Mouse (Mus musculus) MEL (cell line): Measurements from ENCODE around the gene Gpr34. TPM values are rescaled to one million over a fixed set of nuclear protein-coding genes. Genes with fewer than 3 reads are reported as not detected.

ENCODE experiments used
- DNase-seq: peaks from one replicate; pipeline ENCODE4 v3.0.0; 2011; ENCODE audit warnings: low read depth, low spot score
- H3K27ac ChIP-seq: 2 replicates; pipeline ENCODE4 v1.5.1; 2012; ENCODE audit warnings: low read depth, mild to moderate bottlenecking, control low read depth, low read length, moderate library complexity; ENCODE audit not compliant: control insufficient read depth
- H3K27me3 ChIP-seq, 2 experiments: fragments of 150-350 bp in 1 of 2; sonication (generic) in 1 of 2; 2 replicates each; pipeline ENCODE4 v1.6.1; 2012; ENCODE audit warnings: low read length in 2 of 2, mild to moderate bottlenecking in 2 of 2, improper control_type of control experiment in 1 of 2, moderate library complexity in 1 of 2; ENCODE audit not compliant: insufficient read depth in 2 of 2, control insufficient read depth in 1 of 2
- H3K36me3 ChIP-seq, 2 experiments: 2 replicates each; pipeline ENCODE4 v1.6.1; 2012 to 2014; ENCODE audit warnings: low read length in 2 of 2, improper control_type of control experiment in 1 of 2, inconsistent platforms in 1 of 2, mild to moderate bottlenecking in 1 of 2; ENCODE audit not compliant: insufficient read depth in 2 of 2, control insufficient read depth in 1 of 2
- H3K4me1 ChIP-seq, 2 experiments: fragments of 150-350 bp in 1 of 2; sonication (generic) in 1 of 2; 2 replicates each; pipeline ENCODE4 v1.6.1; 2012; ENCODE audit warnings: low read length in 2 of 2, improper control_type of control experiment in 1 of 2, mild to moderate bottlenecking in 1 of 2; ENCODE audit not compliant: insufficient read depth in 2 of 2, control insufficient read depth in 1 of 2
- H3K4me3 ChIP-seq, 2 experiments: fragments of 150-350 bp in 1 of 2; sonication (generic) in 1 of 2; 2 replicates each; pipeline ENCODE4 v1.5.1; 2012; ENCODE audit warnings: low read depth in 2 of 2, low read length in 2 of 2, mild to moderate bottlenecking in 2 of 2, moderate library complexity in 2 of 2, control low read depth in 1 of 2, improper control_type of control experiment in 1 of 2; ENCODE audit not compliant: control insufficient read depth in 1 of 2, insufficient read depth in 1 of 2
- H3K79me2 ChIP-seq: 2 replicates; pipeline ENCODE4 v1.6.1; 2012; ENCODE audit warnings: mild to moderate bottlenecking, low read length, moderate library complexity; ENCODE audit not compliant: control insufficient read depth, poor library complexity, insufficient read depth
- H3K9ac ChIP-seq: 2 replicates; pipeline ENCODE4 v1.6.1; 2012; ENCODE audit warnings: low read depth, mild to moderate bottlenecking, control low read depth, low read length, moderate library complexity; ENCODE audit not compliant: control insufficient read depth, poor library complexity, severe bottlenecking
- H3K9me3 ChIP-seq: fragments of 150-350 bp; sonication (generic); replicated peaks from 2 replicates; pipeline ENCODE4 v1.6.1; 2012; ENCODE audit warnings: mild to moderate bottlenecking, low read length, improper control_type of control experiment, moderate library complexity; ENCODE audit not compliant: insufficient read depth
- CHD1 ChIP-seq: IDR thresholded peaks from 2 replicates; pipeline ENCODE4 v1.6.1; 2012; ENCODE audit warnings: low read depth, mild to moderate bottlenecking, inconsistent platforms, low read length, improper control_type of control experiment
- CHD2 ChIP-seq: IDR thresholded peaks from 2 replicates; pipeline ENCODE4 v1.6.1; 2011; ENCODE audit warnings: low read length, improper control_type of control experiment
- E2F4 ChIP-seq: IDR thresholded peaks from 2 replicates; pipeline ENCODE4 v1.6.1; 2011; ENCODE audit warnings: low read depth, low read length, improper control_type of control experiment, borderline replicate concordance
- EP300 ChIP-seq, 2 experiments: IDR thresholded peaks; 2 replicates each; pipeline ENCODE4 v1.6.1; 2011; ENCODE audit warnings: improper control_type of control experiment in 2 of 2, low read length in 2 of 2, low read depth in 1 of 2, mild to moderate bottlenecking in 1 of 2
- ETS1 ChIP-seq: IDR thresholded peaks from 2 replicates; pipeline ENCODE4 v1.6.1; 2012; ENCODE audit warnings: low read depth, mild to moderate bottlenecking, inconsistent platforms, low read length, improper control_type of control experiment, moderate library complexity
- HCFC1 ChIP-seq: IDR thresholded peaks from 2 replicates; pipeline ENCODE4 v1.6.1; 2012; ENCODE audit warnings: low read depth, mild to moderate bottlenecking, inconsistent platforms, low read length, improper control_type of control experiment, moderate library complexity
- JUND ChIP-seq: IDR thresholded peaks from 2 replicates; pipeline ENCODE4 v1.6.1; 2011; ENCODE audit warnings: low read depth, mild to moderate bottlenecking, improper control_type of control experiment, low read length
- MEF2A ChIP-seq: IDR thresholded peaks from 2 replicates; pipeline ENCODE4 v1.6.1; 2014; ENCODE audit warnings: low read depth, mild to moderate bottlenecking, inconsistent platforms, low read length, improper control_type of control experiment; ENCODE audit not compliant: poor library complexity, insufficient replicate concordance, severe bottlenecking; ENCODE audit errors: extremely low read depth
- MYC ChIP-seq: IDR thresholded peaks from 2 replicates; pipeline ENCODE4 v1.6.1; 2011; ENCODE audit warnings: low read depth, mild to moderate bottlenecking, low read length, improper control_type of control experiment, moderate library complexity
- TBP ChIP-seq: IDR thresholded peaks from 2 replicates; pipeline ENCODE4 v1.8.0; 2011; ENCODE audit warnings: low read depth, low read length, improper control_type of control experiment
- USF2 ChIP-seq, 2 experiments: IDR thresholded peaks; 2 replicates each; pipeline ENCODE4 v1.6.1; 2011 to 2012; ENCODE audit warnings: improper control_type of control experiment in 2 of 2, low read length in 2 of 2, borderline replicate concordance in 1 of 2, inconsistent platforms in 1 of 2, low read depth in 1 of 2, mild to moderate bottlenecking in 1 of 2; ENCODE audit not compliant: insufficient read depth in 1 of 2
- ZMIZ1 ChIP-seq: IDR thresholded peaks from 2 replicates; pipeline ENCODE4 v1.6.1; 2012; ENCODE audit warnings: low read depth, mild to moderate bottlenecking, inconsistent platforms, low read length, improper control_type of control experiment, moderate library complexity
- ZNF384 ChIP-seq: IDR thresholded peaks from 2 replicates; pipeline ENCODE4 v1.6.1; 2012; ENCODE audit warnings: low read depth, mild to moderate bottlenecking, inconsistent platforms, low read length, improper control_type of control experiment
- polyA plus RNA-seq, 2 experiments: library from polyadenylated mRNA; stranded (reverse) in 1 of 2; unstranded in 1 of 2; fragments of >175 nt in 1 of 2; fragments of >200 nt in 1 of 2; gene quantifications; 2 replicates each; pipeline versions ENCODE4 v1.2.1 to v1.2.4; 2012; ENCODE audit warnings: low replicate concordance in 2 of 2, low read depth in 1 of 2; ENCODE audit not compliant: insufficient read length in 2 of 2, insufficient read depth in 1 of 2, missing spikeins in 1 of 2
- total RNA-seq: library from RNA; depleted of rRNA; stranded (reverse); fragments of 300-350 nt; gene quantifications from 2 replicates; pipeline ENCODE4 v1.2.3, GENCODE M21; 2012; rRNA removed

Gpr34 gene
- total RNA-seq (0.04 and 0.10 TPM in 2 replicates), polyA plus RNA-seq (not detected)

DNA sequence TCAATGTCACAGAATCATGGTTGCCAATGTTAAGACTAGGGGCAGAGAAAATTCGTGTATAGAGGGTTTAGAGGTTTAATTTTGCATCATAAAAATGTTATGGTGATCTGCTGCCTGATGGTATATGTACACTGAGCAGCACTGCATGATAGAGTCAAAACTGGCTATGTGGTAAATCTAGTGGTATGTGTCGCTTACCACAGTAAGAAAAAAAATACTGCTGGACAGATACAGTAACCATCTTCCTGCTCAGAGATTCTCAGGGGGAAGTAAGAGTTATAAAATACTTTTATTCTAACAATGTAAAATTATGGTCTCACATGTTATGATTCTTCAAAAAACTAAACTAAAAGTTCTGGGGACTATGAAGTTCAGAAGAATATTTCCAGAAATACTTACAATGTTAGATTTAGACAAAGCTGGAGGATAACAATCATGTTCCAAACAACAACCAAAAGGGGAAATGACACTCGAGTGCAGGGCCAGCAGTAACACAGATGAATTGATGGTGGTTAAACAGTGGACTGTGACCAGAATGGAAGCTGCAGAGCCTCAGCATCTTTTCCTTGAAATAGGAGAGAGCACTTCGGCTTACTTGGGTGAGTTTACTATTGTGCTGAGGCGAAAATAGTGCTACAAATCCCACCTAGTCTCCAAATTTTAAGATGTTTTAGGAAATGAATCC lies at the start of gene Gpr34:
Gene Gpr34 (plus strand): TSS at position 491 of the 685 bp plus-strand sequence.
- Histone ChIP-seq H3K9me3 (no peaks in the 10 kb centered on the region), H3K4me1 (peaks cover 7 to 8% of the 10 kb centered on the region in 2 experiments), H3K27me3 (no peaks in the 10 kb centered on the region), H3K79me2 (no peaks in the 10 kb centered on the region), H3K4me3 (no peak within 1 kb of the TSS), H3K9ac (no peak within 1 kb of the TSS), H3K27ac (no peak within 1 kb of the TSS), H3K36me3 (peaks cover 0 to 9% of the 10 kb centered on the region in 2 experiments; a peak in 2 of 4 replicates)
- 0 out of 4 replicates have a peak, but pooled peaks of 1 of the 2 experiments have one; percentile 41 for TF ChIP-seq EP300 (IDR thresholded peaks at IDR 0.05; ENCODE audit: low read depth in 1 of 2, low read length in 2 of 2)
- no peak for TF ChIP-seq HCFC1
- TF ChIP-seq ZNF384 = peak; percentile 71
- peak; percentile 54 for DNase-seq

DNA sequence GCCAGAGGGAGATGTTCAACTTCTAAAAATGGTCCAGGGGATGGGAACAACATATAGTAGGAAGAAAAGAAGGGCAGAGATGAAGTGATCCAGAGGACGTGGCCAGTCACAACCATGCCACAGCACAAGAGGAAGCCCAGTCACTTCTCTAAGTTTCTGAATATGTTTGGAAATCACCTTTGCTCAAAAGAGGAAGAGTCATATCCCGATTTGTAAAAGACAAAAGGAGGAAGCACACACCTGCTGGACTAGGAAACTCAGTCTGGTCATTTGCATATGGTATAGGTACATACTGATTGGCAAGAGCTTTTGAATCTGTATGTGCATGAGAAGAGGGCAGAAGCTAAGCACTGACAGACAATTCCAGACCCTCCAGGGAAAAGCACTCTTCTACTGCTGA lies 32.5 kb upstream of the Gpr34 start:
- Histone ChIP-seq H3K79me2 (no peaks in the 10 kb centered on the region), H3K27me3 (no peaks in the 10 kb centered on the region), H3K36me3 (no peaks in the 10 kb centered on the region), H3K4me1 (no peaks in the 10 kb centered on the region; a peak in 1 of 4 replicates), H3K9ac (no peak overlapping the region), H3K27ac (no peak overlapping the region), H3K4me3 (no peak overlapping the region), H3K9me3 (no peaks in the 10 kb centered on the region)
- DNase-seq = no peak
- TF ChIP-seq CHD2 = no peak

DNA sequence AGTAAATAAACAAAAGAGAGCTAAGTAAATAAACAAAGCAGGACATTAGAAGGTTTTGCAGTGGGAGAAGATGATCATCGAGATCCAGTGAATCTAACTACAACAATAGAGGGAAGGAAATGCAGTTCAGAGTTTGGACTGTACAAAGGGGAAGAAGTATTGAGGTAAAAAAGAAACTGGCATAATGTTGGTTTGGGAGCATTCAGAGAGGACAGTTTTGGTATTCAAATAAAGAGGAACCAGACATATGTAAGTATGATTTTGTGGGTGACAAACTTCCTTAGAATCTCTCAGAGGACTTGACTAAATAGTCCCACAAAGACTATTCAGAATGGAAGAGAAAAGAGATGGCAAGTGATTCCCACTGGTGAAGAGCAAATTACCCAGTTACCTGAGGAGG lies 31.9 kb upstream of the Gpr34 start:
- Histone ChIP-seq H3K27me3 (no peaks in the 10 kb centered on the region), H3K4me3 (no peak overlapping the region), H3K9me3 (no peaks in the 10 kb centered on the region), H3K36me3 (no peaks in the 10 kb centered on the region), H3K9ac (no peak overlapping the region), H3K79me2 (no peaks in the 10 kb centered on the region), H3K4me1 (no peaks in the 10 kb centered on the region; a peak in 1 of 4 replicates), H3K27ac (no peak overlapping the region)
- TF ChIP-seq JUND (no peak), CHD1 (no peak), TBP (no peak), E2F4 (no peak), ZMIZ1 (no peak), MYC (no peak), ETS1 (no peak), USF2 (IDR thresholded peaks at IDR 0.05; ENCODE audit: borderline replicate concordance in 1 of 2, insufficient read depth in 1 of 2, low read depth in 1 of 2, low read length in 2 of 2) (no peak), MEF2A (no peak)
- peak; percentile 34 for DNase-seq
